Mouse (Mus musculus): ENCODE data around the gene Cmc4. TPM values are rescaled to one million over a fixed set of nuclear protein-coding genes. Genes with fewer than 3 reads are reported as not detected.
A peak's percentile ranks its signal among the peaks of the same experiment; 100 is the strongest.

Gene Cmc4
- total RNA-seq (2021): 10 to 100 TPM in 1 of 2 experiments, 1 to 10 TPM in 1; 7.9 to 10.7 TPM
- long read RNA-seq, experiment 1, partial matches to known transcripts: 0 of 5 reads
- long read RNA-seq, experiment 1, other reads (novel, unspliced or antisense): 1 of 5 reads
- long read RNA-seq, experiment 2, transcript Cmc4-201 (3 exons, 992 nt): major isoform, 6 of 10 reads
- long read RNA-seq, experiment 2, partial matches to known transcripts: 0 of 10 reads
- long read RNA-seq, experiment 2, other reads (novel, unspliced or antisense): 2 of 10 reads

DNA sequence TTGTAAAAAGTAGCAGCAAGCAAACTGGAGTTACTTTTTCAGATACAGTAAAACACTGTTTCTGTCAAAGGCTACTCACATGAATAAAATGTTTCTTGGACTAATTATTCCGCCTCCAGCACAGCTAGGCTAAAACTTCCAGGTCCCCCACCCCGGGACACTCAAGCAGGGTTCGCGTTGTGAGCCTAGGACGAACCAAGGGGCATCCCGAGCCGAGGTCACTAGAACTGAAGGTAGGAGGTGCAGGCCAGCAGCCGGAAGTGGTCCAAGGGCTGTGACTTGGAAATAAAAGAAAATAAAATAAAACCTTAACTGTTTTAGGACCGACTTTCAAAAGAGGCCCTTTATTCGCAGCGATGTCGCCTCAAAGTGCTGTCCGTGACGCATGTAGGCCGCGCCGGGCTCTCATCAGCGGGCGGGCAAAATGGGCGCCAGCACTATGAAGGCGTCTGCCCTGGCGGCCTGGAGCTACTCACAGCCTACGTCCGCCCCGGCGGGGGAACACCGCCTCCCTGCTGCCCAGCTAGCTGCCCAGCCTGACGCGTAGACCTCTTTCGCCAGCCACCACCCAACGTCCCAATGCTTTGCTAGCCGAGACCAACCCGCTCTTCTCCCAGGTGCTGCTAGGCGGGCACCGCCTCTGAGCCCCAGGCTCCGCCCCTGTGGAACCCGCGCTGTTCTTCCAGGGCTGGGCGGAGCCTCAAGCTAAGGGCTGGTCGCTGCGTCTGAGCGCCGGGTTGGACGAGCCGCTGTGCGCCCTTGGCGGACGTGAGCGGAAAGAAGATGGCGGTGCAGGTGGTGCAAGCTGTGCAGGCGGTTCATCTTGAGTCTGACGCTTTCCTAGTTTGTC lies at the start of gene Cmc4, which contains the start of the genes Mtcp1 and Brcc3:
Gene Cmc4 (minus strand): TSS at position 649 of the 850 bp plus-strand sequence.
Gene Mtcp1 (minus strand): TSS at position 653 of the 850 bp plus-strand sequence.
Gene Brcc3 (plus strand): TSS at position 693 of the 850 bp plus-strand sequence.
- peak; percentile 86 to 94 for DNase-seq

DNA sequence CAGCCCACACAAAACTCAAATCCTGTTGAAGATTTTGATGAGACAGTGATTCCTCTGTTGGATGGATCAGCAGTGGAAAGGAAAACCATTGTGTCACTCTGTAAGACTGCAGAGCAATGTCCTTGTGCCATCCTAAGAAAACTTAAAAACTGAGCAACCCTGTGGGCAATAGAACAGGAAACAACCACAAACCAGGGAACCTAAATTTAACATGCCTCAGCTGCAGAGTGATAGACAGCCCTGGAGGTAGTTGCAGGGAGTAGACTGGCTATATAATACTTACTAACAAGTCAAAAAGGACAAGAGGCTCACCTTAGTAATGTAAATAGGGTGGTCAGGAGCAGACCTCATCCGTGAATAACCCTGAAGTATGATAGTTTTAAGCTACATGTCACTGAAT lies 38.2 kb upstream of the Cmc4 start:
- DNase-seq: no peak

GRCm38 (mm10) chrX:75409711-75410110 lies 6.7 kb downstream of the Cmc4 start:
- DNase-seq: no peak

DNA sequence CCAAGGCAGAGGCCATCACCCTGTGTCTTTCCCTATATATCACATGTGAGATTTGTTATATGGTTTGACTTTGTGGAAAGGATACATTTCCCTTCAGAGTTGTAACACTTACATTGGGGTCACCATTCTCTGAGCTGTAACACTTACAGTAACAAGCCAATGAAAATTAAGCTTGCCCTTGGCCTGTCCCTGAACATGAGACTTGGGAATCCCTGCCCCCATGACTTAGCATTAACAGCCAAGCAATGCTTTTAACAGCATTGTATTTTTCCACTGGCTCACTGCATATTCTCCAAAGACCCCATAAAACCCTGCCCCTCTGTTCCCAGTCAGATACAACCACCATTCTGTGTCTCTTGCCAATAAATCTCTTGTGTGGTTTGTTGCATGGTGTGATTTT lies 13.0 kb downstream of the Cmc4 start:
- no peak for DNase-seq

- DNase-seq: peak in 1 of 2 experiments; percentile 46
These were observed 13.7 kb downstream of the Cmc4 start for GRCm38 (mm10) chrX:75402668-75403067.

- no peak for DNase-seq
These were observed 16.9 kb downstream of the Cmc4 start for GRCm38 (mm10) chrX:75399471-75399870.

DNA sequence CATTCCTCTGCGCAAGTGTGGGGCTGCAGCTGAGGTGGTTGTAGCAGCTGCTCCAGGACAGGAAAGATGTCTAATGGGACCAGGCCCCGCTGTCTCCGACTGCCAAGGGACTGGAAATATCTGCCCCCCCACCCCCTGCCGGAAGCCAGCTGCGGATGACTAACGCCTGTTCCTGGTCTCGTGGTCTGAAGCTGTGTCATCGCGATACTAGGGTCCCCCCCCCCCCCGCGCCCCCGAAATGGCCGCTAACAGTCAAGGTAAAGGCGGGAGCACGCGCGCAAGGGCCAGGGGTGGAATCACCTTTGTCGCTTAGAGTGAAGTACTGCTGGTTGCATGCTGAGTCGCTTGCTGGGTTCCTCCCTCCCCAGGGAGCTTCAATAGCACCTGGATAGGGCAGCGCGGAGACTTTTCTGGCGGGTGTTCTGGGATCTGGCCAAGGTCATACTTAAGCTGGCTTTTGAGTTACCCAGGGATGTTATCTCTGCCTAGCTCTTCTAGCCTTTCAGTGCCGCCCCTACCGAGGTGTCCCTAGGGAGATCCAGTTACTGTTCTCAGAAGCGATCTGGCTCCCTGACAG lies 34.1 kb downstream of the Cmc4 start, which contains the start of the genes Fundc2 and F8:
Gene Fundc2 (plus strand): TSS at position 205 of the 577 bp plus-strand sequence.
Gene F8 (minus strand): TSS at position 421 of the 577 bp plus-strand sequence.
- peak; percentile 65 to 88 for DNase-seq

GRCm38 (mm10) chrX:75381699-75382098 lies 34.7 kb downstream of the Cmc4 start:
- no peak for DNase-seq

- DNase-seq: no peak
These were observed 35.2 kb downstream of the Cmc4 start for GRCm38 (mm10) chrX:75381176-75381575.

- DNase-seq: no peak
These were observed 39.6 kb downstream of the Cmc4 start for GRCm38 (mm10) chrX:75376815-75377214.

- peak; percentile 29 to 56 for DNase-seq
These were observed 43.5 kb downstream of the Cmc4 start for GRCm38 (mm10) chrX:75372666-75373425.

GRCm38 (mm10) chrX:75370197-75370596 lies 46.2 kb downstream of the Cmc4 start:
- DNase-seq: no peak

Other genes with a start within 250 kb of the Cmc4 start
- 100 to 1,000 TPM; 150 to 179 TPM for gene Fundc2, start 34.2 kb downstream of the Cmc4 start, total RNA-seq (2021)
- gene F8, start 34.0 kb downstream of the Cmc4 start, total RNA-seq (2021): 1 to 10 TPM; 1.6 to 2.3 TPM
- gene Mtcp1, start within 50 bp of the Cmc4 start, total RNA-seq (2021): 1 to 10 TPM; 2.7 to 2.9 TPM
- gene Brcc3, start within 50 bp of the Cmc4 start, total RNA-seq (2021): 10 to 100 TPM; 21.3 to 29.2 TPM
- gene Vbp1, start 97.7 kb upstream of the Cmc4 start, total RNA-seq (2021): 10 to 100 TPM; 39.5 to 43.2 TPM
- gene Rab39b, start 161.6 kb upstream of the Cmc4 start, total RNA-seq (2021): under 1 TPM; 0.07 to 0.08 TPM